Mouse (Mus musculus) heart, postnatal 25 days (tissue): Measurements from ENCODE around the gene Map3k20. TPM values are rescaled to one million over a fixed set of nuclear protein-coding genes. Genes with fewer than 3 reads are reported as not detected.

Experiments
- DNase-seq: peaks from one replicate; pipeline ENCODE4 v3.0.0; 2022; ENCODE audit warnings: low spot score
- intact Hi-C: fragments of 180-260 bp; cut with DNase I; formaldehyde crosslinking; loops from one replicate; pipeline ENCODE4 v1.15.1; 2025
- total RNA-seq, 2 experiments: library from RNA; stranded (reverse); gene quantifications; 2 replicates each; pipeline ENCODE4 v1.2.3; 2021

Gene Map3k20
- total RNA-seq, 2 experiments from 2014 or later, result 271 to 291 TPM

- intact Hi-C loops, result no loop called here
- no peak for DNase-seq
Measured at GRCm38 (mm10) chr2:72406701-72407100, 121.3 kb downstream of the Map3k20 start.

GRCm38 (mm10) chr2:72407341-72408092 lies 122.1 kb downstream of the Map3k20 start:
- no peak for DNase-seq
- intact Hi-C loops, result no loop called here

GRCm38 (mm10) chr2:72409968-72410367 lies 124.5 kb downstream of the Map3k20 start:
- DNase-seq, result no peak

GRCm38 (mm10) chr2:72412266-72412665 lies 126.8 kb downstream of the Map3k20 start:
- intact Hi-C loops, result no loop called here
- no peak for DNase-seq

More at GRCm38 (mm10) chr2:72409968-72410367, 124.5 kb downstream of the Map3k20 start:
- intact Hi-C loops, result no loop called here

- intact Hi-C loops, result no loop called here
- no peak for DNase-seq
Measured at GRCm38 (mm10) chr2:72415416-72415815, 130.0 kb downstream of the Map3k20 start.

GRCm38 (mm10) chr2:72416095-72417080 lies 131.0 kb downstream of the Map3k20 start:
- intact Hi-C loops, result no loop called here
- no peak for DNase-seq

GRCm38 (mm10) chr2:72420561-72420960 lies 135.1 kb downstream of the Map3k20 start:
- DNase-seq, result no peak
- intact Hi-C loops, result no loop called here

GRCm38 (mm10) chr2:72424656-72425055 lies 139.2 kb downstream of the Map3k20 start:
- DNase-seq, result no peak
- intact Hi-C loops, result no loop called here

- no peak for DNase-seq
- intact Hi-C loops, result no loop called here
Measured at GRCm38 (mm10) chr2:72426776-72427175, 141.3 kb downstream of the Map3k20 start.

- intact Hi-C loops, result no loop called here
- no peak for DNase-seq
Measured at GRCm38 (mm10) chr2:72427288-72427687, 141.9 kb downstream of the Map3k20 start.

- intact Hi-C loops, result no loop called here
- DNase-seq, result no peak
Measured at GRCm38 (mm10) chr2:72438941-72439533, 153.6 kb downstream of the Map3k20 start.

- DNase-seq, result no peak
- intact Hi-C loops, result no loop called here
Measured at GRCm38 (mm10) chr2:72441010-72441409, 155.6 kb downstream of the Map3k20 start.

GRCm38 (mm10) chr2:72442825-72443224 lies 157.4 kb downstream of the Map3k20 start:
- intact Hi-C loops, result no loop called here
- no peak for DNase-seq

- intact Hi-C loops, result no loop called here
- no peak for DNase-seq
Measured at GRCm38 (mm10) chr2:72443960-72444359, 158.5 kb downstream of the Map3k20 start.

GRCm38 (mm10) chr2:72446106-72446505 lies 160.7 kb downstream of the Map3k20 start:
- intact Hi-C loops, result no loop called here

GRCm38 (mm10) chr2:72446615-72447014 lies 161.2 kb downstream of the Map3k20 start:
- intact Hi-C loops, result no loop called here
- no peak for DNase-seq

More at GRCm38 (mm10) chr2:72446106-72446505, 160.7 kb downstream of the Map3k20 start:
- DNase-seq, result no peak

GRCm38 (mm10) chr2:72453563-72453962 lies 168.1 kb downstream of the Map3k20 start:
- intact Hi-C loops, result no loop called here

GRCm38 (mm10) chr2:72456189-72456588 lies 170.8 kb downstream of the Map3k20 start:
- no peak for DNase-seq
- intact Hi-C loops, result no loop called here

More at GRCm38 (mm10) chr2:72453563-72453962, 168.1 kb downstream of the Map3k20 start:
- DNase-seq, result no peak

- intact Hi-C loops, result no loop called here
- DNase-seq, result no peak
Measured at GRCm38 (mm10) chr2:72464376-72465014, 179.1 kb downstream of the Map3k20 start.

- no peak for DNase-seq
- intact Hi-C loops, result no loop called here
Measured at GRCm38 (mm10) chr2:72467604-72468003, 182.2 kb downstream of the Map3k20 start.
